Mouse (Mus musculus) B cell, adult (primary cell): ENCODE data around the gene Aldh16a1. TPM values are rescaled to one million over a fixed set of nuclear protein-coding genes. Genes with fewer than 3 reads are reported as not detected.

Source experiments
- total RNA-seq: library from RNA; stranded (reverse); gene quantifications from 4 replicates; pipeline ENCODE4 v1.2.4, GENCODE M21; 2023; ENCODE audit not compliant: inconsistent age

Aldh16a1 gene
- 100 to 121 TPM (median 116 TPM) in 4 replicates for total RNA-seq

DNA sequence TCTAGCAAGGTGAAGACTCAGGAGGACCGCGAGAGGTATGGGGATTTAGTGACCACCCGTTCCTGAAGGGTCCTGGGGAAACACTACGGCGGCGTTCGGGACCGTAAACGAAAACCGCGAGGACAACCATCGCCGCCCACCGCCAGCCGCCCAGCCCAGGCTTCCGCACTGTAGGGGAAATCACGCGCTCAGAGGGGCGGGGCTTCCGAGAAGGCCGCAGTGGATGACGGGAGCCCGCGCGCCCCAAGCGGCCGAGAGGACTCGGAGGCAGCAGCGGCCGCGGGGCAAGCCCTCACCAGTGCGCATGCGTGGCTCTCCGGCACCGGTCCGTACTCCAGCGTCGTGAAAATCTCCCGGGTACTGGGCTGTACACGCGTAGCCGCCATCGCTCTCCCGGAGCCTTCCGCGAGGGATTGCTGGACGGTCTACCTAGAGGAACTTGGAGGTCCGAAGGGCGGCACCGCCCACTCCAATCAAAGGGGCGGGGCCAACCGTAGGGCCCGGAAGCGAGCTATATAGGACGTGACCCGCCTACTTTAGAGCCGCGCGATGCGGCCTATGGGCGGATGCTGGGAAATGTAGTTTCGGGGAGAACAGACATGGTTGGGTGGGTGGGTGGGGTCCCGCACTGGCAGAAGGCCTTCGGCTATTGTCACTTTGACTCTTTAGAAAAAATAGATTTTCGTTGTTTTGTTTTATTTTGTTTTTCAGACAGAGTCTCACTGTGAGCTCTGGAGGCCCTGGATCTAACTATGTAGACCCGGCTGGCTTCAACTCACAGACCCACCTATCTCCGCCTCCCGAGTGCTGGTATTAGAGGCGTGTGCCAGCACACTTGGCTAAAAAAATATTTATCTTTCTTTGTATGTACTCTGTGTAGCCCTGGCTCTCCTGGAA lies at the start of gene Aldh16a1, which contains the start of gene Pih1d1:
Aldh16a1 (minus strand) TSS at position 489 of the 897 bp plus-strand sequence.
Pih1d1 (plus strand) TSS at position 208 of the 897 bp plus-strand sequence.

DNA sequence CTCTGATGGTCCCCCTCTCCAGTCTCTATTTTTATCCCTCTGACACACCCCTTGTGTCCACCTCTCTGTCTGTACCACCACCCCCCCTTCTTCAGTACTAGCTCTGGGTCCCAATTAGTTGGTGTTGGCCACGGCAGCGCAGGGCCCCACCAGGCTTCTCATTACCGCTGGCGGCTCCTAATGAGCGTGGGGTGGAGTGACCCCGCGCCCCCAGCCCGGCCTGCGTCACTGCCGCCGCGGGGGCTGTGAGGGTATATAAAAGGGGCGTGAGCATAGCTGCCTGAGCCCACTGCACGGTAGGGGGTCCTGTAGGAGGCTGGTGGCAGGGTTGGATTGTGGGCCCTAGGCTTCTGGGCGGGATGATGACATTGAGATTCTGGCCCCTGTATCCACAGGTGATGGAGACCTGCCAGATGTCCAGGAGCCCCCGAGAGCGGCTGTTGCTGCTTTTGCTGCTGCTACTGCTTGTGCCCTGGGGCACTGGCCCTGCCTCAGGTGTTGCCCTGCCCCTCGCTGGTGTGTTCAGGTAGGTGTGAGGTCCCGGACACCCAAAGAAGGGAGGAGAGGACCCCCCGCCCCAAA lies 26.6 kb upstream of the Aldh16a1 start, which contains the start of gene Pth2:
Pth2 (plus strand) TSS at position 100 of the 582 bp plus-strand sequence.

DNA sequence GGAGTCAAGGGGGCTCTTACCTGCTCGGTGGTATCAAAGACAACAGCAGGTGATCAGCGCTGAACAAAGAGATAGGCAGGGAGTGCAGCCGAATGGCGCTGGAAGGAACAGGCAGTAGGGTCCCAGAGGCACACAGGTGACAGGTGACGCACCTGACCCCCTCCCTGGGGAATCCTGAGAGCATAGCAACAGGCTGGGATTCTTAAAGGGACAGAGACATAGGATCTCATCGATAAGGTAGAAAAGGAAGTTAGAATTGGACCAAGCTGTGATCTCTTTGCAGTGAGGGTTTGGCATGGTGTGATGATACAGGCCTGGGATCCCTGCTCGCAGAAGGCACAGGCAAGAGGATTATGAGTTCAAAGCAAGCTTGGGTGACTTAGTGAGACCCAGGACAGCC lies 25.1 kb upstream of the Aldh16a1 start, which contains the start of gene Gfy:
Gfy (minus strand) TSS at position 101 of the 400 bp plus-strand sequence.

GRCm38 (mm10) chr7:45163735-45164490 lies 9.5 kb upstream of the Aldh16a1 start, which contains the start of gene Slc17a7:
Gene Slc17a7 (plus strand): TSS chr7:45163949.

GRCm38 (mm10) chr7:45135993-45136567 lies 18.3 kb downstream of the Aldh16a1 start, which contains the start of the genes Gm45713 and Flt3l:
Gene Gm45713 (minus strand): TSS chr7:45136231.
Gene Flt3l (minus strand): TSS chr7:45136432.

DNA sequence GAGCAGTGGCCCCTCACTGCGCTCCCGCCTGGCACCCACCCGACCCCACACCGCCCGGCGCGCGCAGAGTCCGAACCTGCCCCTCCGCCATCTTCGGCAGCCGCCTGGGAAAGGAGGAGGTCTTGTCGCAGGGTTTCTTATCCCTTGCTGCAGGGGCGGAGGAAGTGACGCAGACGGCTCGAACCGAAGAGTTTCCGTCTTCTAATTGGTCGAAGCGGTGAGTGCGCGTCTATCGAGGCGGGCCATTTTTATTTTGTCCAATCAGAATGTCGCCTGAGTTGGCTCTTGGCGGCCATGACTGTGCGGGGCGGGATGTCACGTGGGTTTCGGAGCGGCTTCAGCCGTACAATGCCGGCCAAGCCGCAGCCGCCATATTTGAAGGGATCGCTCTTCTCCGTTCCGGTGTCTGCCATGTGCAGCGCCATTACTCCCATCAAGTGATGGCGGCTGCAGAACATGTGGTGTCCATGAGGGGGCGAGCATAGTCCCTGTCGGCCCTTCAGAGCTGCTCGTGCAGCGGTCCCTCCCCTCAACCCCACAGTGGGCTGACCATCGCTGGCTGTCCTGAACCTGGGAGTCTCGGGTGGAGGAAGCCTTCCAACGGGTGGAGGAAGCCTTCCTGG lies 25.6 kb downstream of the Aldh16a1 start, which contains the start of gene Rpl13a:
Rpl13a (minus strand) TSS at position 138 of the 623 bp plus-strand sequence.

DNA sequence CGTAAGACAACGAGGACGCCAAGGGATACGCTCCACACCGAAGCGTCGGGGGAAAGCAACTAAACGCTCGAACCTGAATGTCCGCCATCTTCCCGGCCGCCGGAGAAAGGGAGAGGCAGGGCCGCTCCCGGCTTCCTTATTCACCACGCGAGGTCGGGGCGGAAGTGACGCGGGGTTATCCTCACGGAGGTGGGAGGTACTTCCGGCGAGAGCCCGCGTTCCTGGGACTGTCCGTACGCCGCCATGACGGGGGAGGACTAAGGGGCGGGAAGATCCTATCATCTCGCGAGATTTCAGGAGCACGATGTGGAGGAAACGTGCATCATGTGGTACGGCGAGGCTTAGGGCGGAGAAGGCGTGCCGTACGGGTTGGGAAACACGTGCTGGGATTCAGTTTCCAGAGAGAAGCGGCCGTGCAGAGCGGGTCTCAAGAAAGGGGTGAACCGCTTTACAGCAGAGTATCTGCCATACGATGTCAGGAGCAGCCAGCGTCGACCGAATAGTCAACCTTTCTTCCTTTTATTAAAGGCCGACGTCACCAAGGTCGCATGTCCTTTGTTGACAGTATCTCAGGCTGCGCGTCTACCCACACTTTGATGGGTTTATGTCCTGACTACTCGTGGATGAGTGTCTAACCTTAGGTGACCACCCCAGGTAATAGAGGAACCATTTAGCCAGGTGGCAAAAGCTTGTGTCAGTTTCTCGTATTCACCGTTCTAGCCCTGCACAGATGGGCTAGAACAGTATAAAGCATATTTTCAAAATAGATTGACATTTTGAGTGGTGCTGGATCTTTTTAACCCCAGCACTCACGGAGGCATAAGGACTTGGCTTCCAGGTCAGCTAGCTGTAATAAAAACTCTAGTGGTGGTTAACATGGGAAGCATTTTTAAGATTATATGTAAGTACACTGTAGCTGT lies 29.9 kb downstream of the Aldh16a1 start, which contains the start of gene Rps11:
Rps11 (minus strand) TSS at position 216 of the 920 bp plus-strand sequence.

DNA sequence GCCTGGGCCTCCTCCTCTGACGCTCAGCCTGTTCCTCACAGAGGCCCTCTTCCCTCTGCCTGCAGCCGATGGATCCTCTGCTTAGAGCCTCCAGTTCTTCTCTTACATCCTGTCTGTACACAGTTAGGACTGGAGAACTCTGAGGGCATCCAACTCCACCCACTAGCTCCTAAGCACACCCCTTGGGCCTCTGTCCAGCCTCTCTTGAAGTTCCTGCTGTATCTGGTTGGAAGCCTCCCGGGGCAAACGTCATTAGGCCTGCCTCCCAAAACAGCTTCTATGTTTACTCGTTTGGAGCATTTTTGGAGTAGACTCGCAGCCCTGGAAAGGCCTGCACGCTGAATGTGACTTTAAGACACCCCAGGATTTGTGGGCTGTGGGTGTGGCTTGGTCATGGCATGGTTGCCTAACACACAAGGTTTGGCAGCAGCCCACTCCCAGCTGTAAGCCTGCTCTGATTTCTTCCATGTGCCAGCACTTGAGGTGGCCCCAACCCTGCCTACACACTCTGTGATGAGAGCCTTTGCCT lies 50.7 kb downstream of the Aldh16a1 start, which contains the start of gene Fcgrt:
Fcgrt (minus strand) TSS at position 200 of the 529 bp plus-strand sequence.

GRCm38 (mm10) chr7:45092048-45092447 lies 62.3 kb downstream of the Aldh16a1 start, which contains the start of gene Rcn3:
Gene Rcn3 (minus strand): TSS chr7:45092221.

Other genes starting within 250 kb of the Aldh16a1 start
- 75.4 to 97.5 TPM (median 90.4 TPM) in 4 replicates for gene Ap2a1, start 225.1 kb downstream of the Aldh16a1 start, total RNA-seq
- gene Tsks, start 211.4 kb downstream of the Aldh16a1 start, total RNA-seq: not detected in 4 replicates
- gene Cpt1c, start 179.7 kb downstream of the Aldh16a1 start, total RNA-seq: not detected in 4 replicates
- 128 to 149 TPM (median 145 TPM) in 4 replicates for gene Prmt1, start 168.0 kb downstream of the Aldh16a1 start, total RNA-seq
- 166 to 184 TPM (median 173 TPM) in 4 replicates for gene Irf3, start 156.9 kb downstream of the Aldh16a1 start, total RNA-seq
- 28.2 to 38.2 TPM (median 30.9 TPM) in 4 replicates for gene Bcl2l12, start 155.9 kb downstream of the Aldh16a1 start, total RNA-seq
- gene Scaf1, start 138.2 kb downstream of the Aldh16a1 start, total RNA-seq: 96.2 to 104 TPM (median 99.7 TPM) in 4 replicates
- 13.0 to 15.4 TPM (median 14.8 TPM) in 4 replicates for gene Rras, start 136.6 kb downstream of the Aldh16a1 start, total RNA-seq
- gene Prr12, start 101.7 kb downstream of the Aldh16a1 start, total RNA-seq: 69.6 to 74.4 TPM (median 71.7 TPM) in 4 replicates
- 55.5 to 60.4 TPM (median 57.4 TPM) in 4 replicates for gene Nosip, start 92.2 kb downstream of the Aldh16a1 start, total RNA-seq
- 3.5 to 5.4 TPM (median 3.8 TPM) in 4 replicates for gene Prrg2, start 91.9 kb downstream of the Aldh16a1 start, total RNA-seq
- 2.0 to 5.7 TPM (median 3.9 TPM) in 4 replicates for gene Rcn3, start 62.4 kb downstream of the Aldh16a1 start, total RNA-seq
- 30.4 to 37.3 TPM (median 33.5 TPM) in 4 replicates for gene Fcgrt, start 50.7 kb downstream of the Aldh16a1 start, total RNA-seq
- 2,358 to 2,650 TPM (median 2,499 TPM) in 4 replicates for gene Rps11, start 30.1 kb downstream of the Aldh16a1 start, total RNA-seq
- 4,140 to 4,660 TPM (median 4,377 TPM) in 4 replicates for gene Rpl13a, start 25.8 kb downstream of the Aldh16a1 start, total RNA-seq
- 0.87 TPM in 1 of 4 replicates, not detected in the others for gene Gm45713, start 18.4 kb downstream of the Aldh16a1 start, total RNA-seq
- 70.7 to 77.9 TPM (median 74.1 TPM) in 4 replicates for gene Flt3l, start 18.2 kb downstream of the Aldh16a1 start, total RNA-seq
- 46.7 to 53.9 TPM (median 51.0 TPM) in 4 replicates for gene Pih1d1, start 281 bp downstream of the Aldh16a1 start, total RNA-seq
- gene Slc17a7, start 9.4 kb upstream of the Aldh16a1 start, total RNA-seq: not detected in 4 replicates
- not detected in 4 replicates for gene Gfy, start 25.0 kb upstream of the Aldh16a1 start, total RNA-seq
- gene Pth2, start 26.4 kb upstream of the Aldh16a1 start, total RNA-seq: not detected in 4 replicates
- gene Ccdc155, start 50.3 kb upstream of the Aldh16a1 start, total RNA-seq: 0.54 to 1.1 TPM (median 0.78 TPM) in 4 replicates
- 1.3 to 2.7 TPM (median 2.0 TPM) in 3 of 4 replicates, not detected in the other for gene Dkkl1, start 57.6 kb upstream of the Aldh16a1 start, total RNA-seq
- gene Tead2, start 61.2 kb upstream of the Aldh16a1 start, total RNA-seq: not detected in 4 replicates
- 1,683 to 1,834 TPM (median 1,832 TPM) in 4 replicates for gene Cd37, start 84.5 kb upstream of the Aldh16a1 start, total RNA-seq
- not detected in 4 replicates for gene Slc6a16, start 86.5 kb upstream of the Aldh16a1 start, total RNA-seq
- 0.51 to 0.64 TPM (median 0.60 TPM) in 4 replicates for gene Slc6a21, start 122.9 kb upstream of the Aldh16a1 start, total RNA-seq
- gene Trpm4, start 179.2 kb upstream of the Aldh16a1 start, total RNA-seq: 5.9 to 13.0 TPM (median 9.1 TPM) in 4 replicates
- gene Hrc, start 180.7 kb upstream of the Aldh16a1 start, total RNA-seq: not detected in 4 replicates
- gene Ppfia3, start 212.4 kb upstream of the Aldh16a1 start, total RNA-seq: 0.13 to 0.33 TPM (median 0.23 TPM) in 4 replicates
- gene Lin7b, start 216.0 kb upstream of the Aldh16a1 start, total RNA-seq: 1.2 TPM in 1 of 4 replicates, not detected in the others
- gene Snrnp70, start 241.2 kb upstream of the Aldh16a1 start, total RNA-seq: 574 to 602 TPM (median 590 TPM) in 4 replicates